Mouse (Mus musculus): ENCODE results near the gene Arx.

DNA sequence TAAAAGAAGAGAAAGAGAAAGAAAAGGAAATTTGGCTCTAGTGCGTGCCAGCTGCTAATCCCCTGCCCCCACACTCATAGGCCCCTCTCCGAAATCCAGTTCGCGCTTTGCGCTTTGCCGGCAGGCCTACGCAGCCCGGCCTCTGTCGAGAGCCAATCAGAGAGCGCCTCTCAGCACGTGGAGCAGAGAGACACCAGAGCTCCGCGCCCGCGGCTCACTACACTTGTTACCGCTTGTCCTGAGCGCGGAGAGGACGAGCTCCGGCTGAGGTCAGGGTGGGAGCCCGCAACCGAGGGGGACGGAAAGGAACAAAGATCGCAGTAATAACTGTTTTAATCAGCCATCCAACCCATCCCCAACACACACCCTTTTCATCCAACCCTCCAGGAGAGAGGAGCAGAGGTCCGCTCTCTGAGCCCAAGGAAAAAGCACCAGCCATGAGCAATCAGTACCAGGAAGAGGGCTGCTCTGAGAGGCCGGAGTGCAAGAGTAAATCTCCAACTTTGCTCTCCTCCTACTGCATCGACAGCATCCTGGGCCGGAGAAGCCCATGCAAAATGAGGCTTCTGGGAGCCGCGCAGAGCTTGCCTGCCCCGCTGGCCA is at the start of gene Arx:
- no peak for TF ChIP-seq CTCF (IDR thresholded peaks at IDR 0.05; ENCODE audit: low read depth, low read length)
- TF ChIP-seq POLR2A (IDR thresholded peaks at IDR 0.05; ENCODE audit: insufficient read depth, low read length) = no peak

Data from ES-Bruce4 (cell line).